Mouse (Mus musculus) cerebellum, adult 11-12 months (tissue): Measurements from ENCODE around the gene Filip1l.

Experiments used
- DNase-seq: peaks from one replicate; pipeline ENCODE4 v3.0.0; 2022

The Filip1l gene

GRCm38 (mm10) chr16:57546355-57546754 is 193.5 kb downstream of the Filip1l start:
- DNase-seq: no peak

DNA sequence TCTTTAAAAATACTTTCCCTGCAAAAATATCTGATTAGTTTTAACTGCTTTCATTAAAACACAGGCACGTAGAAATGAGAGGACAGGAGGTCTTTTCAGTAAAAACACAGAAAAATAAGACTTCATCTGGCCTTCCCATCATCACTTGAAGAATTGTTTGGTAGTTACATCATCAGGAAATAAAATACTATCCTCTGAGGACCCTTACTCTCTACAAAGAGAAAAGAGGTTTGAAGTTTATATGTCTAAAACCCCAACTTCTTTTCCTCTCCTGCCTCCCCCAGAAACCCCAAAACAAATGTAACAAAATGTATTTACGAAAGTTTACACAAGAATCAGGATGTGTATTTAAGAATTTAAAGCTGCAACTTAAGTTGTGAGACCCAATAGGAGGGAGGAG is 195.7 kb downstream of the Filip1l start:
- no peak for DNase-seq

DNA sequence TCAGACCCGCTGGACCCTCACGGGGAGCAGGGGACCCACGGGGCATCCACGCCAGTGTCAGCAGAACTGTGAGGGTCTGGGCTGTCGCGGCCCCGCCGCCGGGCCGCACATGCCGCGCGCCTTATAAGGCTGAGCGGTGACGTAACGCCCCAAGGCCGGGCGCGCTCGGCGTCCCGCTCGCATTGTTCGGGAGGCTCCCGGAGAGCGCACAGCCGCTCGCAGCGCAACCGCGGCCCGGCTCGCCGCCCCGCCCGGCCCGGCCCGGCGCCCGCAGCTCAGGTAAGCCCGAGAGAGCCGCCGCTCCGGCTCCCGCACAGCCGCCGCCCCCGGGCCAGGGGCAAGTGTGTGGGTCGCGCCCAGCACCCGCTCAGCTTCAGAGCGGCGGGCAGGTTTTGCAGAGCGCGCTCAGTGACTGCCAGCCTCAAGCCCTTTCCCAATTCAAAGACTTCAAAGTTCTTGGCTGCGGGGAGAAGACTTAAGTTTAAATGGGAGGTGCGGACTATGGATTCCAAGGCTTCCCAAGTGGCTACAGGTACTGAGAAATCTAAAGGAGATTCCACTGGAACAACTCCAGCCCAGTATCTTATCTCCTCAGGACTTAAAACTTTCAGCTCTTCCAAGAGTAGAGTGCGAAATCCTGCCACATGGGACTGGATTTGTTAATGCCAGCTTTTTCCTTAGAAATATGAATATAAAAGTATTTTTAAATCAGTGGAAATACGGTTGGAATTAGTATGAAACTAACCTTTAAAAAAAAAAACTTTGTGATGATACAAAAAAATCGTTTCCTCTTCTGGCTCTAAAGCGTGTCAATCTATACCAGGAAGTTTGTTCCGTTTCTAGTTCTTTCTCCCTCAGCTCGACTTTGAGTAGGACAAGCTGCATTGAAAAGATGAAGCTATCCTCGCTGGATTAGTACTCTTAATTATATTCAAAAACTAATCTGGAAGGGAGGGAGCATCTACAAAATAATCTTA is 196.5 kb downstream of the Filip1l start:
- peak; percentile 3 for DNase-seq

DNA sequence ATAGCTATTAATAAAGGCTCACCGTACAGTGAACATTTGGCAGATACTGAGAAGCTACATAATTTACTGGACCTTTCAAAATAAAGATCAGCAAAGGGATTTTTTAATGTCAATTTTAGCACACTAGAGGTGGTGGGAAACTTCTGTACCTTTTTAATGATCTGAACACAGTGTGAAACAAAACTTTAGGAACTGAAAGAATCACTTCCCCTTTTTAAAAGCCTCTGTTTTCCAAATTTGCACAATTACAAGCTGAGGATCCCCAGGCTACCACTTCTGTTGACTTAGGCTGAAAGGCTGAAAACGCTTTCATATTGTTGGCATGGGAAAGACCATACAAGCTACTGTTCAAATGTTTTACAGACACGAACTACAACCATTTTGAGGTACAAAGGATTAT is 197.2 kb downstream of the Filip1l start:
- no peak for DNase-seq

- no peak for DNase-seq
These were observed 197.9 kb downstream of the Filip1l start for GRCm38 (mm10) chr16:57550817-57551216.

- no peak for DNase-seq
These were observed 198.7 kb downstream of the Filip1l start for GRCm38 (mm10) chr16:57551617-57552016.

GRCm38 (mm10) chr16:57552709-57553108 is 199.8 kb downstream of the Filip1l start:
- DNase-seq: no peak

DNA sequence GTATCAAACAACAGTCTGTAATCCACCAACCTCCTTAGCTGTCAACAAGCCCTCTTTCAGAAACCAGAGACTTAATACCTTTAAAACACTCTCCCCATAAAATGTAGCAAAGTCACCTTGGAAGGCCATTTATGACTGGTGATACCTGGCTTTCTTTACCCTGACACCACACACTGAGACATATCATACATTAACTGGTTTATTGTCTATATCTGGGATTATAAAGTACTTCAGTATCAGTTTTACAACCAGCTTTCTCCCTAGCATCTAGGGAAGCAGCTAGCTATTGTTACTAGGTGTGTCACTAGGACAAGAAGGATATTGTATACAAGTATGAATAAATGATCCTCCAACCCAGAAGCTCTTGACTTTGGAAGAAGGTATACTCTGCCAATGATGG is 200.3 kb downstream of the Filip1l start:
- DNase-seq: no peak

GRCm38 (mm10) chr16:57554886-57555400 is 202.1 kb downstream of the Filip1l start:
- DNase-seq: no peak

DNA sequence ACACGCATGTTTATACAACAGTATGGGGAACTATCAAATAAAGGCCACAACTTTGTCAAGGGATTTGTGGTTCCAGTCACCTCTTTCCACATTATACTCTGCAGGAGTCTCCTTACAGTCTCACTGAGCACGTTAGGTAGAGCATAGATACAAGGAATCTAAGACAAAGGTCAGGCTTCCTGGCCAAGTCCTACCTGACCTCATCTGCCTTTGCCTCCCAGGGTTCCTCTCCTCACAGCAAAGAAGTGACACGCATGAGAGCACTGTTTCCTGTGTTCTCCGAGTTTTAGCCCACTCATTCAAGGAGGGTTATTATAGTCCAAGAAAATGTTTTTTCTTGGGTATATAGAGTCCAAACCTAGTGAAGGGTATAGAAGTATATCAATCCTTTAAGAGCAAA is 202.8 kb downstream of the Filip1l start:
- no peak for DNase-seq

DNA sequence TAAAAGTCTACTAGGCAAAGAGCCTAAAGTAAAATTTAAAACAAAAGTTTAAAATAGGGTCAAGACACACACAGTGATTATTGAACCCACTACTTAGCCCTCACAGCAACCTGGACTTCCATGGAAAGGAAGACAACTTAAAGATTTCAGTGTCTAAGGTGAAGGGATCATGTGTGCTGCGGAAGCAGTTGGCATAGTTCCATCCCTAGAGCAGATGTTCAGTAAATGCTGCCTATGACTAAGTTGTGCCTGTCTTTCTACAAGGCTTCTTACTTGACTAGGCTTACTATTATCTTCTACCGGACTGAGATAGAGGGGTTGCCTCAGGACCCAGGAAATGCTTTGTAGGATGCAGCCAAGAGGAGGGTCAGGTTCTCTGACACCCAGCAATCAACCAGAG is 203.4 kb downstream of the Filip1l start:
- no peak for DNase-seq

DNA sequence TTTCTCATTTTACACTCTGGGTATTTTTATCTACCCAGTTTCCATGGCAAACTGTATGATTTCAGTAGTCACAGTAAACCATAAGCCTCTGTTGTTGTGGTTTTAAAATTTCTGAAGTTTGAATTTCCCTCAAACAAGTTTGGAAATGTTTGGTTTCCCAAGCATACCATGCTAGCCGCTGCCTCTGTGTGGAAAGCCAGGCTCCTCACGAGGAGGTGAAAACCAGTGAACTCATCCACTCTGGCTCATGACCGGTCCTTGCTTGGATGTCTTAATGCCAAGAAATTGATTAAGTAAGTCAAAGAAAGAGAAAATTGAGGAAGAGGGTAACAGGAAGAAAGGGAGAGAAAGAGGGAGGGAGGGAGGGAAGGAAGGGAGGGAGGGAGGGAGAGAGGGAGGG is 205.4 kb downstream of the Filip1l start:
- no peak for DNase-seq

- DNase-seq: no peak
These were observed 207.3 kb downstream of the Filip1l start for GRCm38 (mm10) chr16:57560185-57560584.

DNA sequence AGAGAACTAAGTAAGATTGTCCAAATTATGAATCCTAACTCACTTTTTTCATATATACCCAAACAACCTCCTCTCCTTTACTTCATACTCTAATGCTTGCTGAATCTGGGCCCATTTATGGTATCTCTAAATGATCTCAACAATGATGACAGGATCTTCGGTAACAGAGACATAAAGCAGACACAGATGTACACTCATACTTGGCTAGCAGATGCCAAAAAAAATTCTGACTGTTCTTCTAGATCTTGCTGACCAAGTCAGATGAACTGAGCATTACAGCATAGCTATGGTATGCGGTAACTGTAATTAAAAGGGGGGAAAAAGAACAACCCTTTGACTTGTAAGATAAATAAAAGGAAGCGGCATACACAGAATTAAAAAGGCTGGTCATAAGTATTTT is 210.6 kb downstream of the Filip1l start:
- no peak for DNase-seq

DNA sequence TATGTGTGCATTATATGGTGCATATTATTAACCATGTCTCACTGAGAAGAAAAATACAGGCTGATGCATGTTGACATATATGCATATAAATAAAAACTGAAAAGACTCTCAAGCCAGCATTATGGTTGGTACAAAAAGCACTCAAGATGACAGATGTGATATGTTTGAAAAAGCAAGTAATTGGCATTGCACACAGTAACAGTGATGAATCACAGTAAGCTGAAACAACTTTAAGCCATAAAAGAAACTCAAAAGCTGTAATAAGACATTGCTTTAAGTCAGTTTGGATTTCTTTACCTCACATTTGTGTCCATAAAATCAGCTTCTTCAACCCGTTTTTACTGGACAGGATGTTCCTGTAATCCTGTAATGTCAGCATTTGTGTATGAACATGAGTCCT is 211.9 kb downstream of the Filip1l start:
- no peak for DNase-seq

- no peak for DNase-seq
These were observed 213.3 kb downstream of the Filip1l start for GRCm38 (mm10) chr16:57566215-57566614.

GRCm38 (mm10) chr16:57568648-57569404 is 215.9 kb downstream of the Filip1l start:
- no peak for DNase-seq

- DNase-seq: no peak
These were observed 218.0 kb downstream of the Filip1l start for GRCm38 (mm10) chr16:57570789-57571311.

DNA sequence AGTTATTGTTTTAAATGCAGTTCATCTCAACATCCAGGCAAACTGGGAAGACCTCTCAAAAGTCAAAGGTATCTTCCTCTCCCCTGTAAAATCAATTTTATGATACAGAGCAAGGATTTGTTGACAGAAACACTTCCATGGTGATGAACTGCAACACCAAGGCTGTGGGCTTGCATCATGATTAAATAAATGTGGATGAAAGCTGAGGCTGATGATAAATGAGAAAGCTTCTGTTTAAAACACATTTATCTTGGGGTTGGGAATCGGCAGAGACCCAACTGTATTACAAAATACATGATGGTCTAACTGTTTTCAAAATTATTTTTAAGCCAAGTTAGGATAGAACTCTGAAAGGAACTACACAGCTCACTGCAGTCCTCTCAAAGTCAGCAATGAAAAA is 220.9 kb downstream of the Filip1l start:
- no peak for DNase-seq

GRCm38 (mm10) chr16:57575764-57576388 is 223.0 kb downstream of the Filip1l start:
- no peak for DNase-seq

DNA sequence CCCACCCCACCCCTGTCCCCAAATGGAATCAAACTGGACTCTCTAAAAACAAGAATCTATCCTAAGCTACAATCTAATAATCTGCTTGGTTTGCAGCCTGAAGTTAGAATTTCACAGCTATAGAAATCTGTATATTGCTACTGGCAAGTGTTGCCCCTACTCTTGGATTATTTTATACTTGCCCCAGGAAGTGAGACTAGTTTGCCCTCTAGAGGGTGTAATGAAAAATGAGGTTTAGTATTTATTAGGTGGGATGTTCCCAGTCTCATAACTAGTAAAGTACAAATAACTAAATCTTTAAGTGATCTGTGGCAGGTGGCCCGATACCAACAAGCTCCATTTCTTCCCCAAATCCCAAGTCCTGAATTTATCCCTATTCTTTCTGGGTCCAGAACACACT is 224.6 kb downstream of the Filip1l start:
- DNase-seq: no peak

- DNase-seq: no peak
These were observed 227.1 kb downstream of the Filip1l start for GRCm38 (mm10) chr16:57580041-57580440.

DNA sequence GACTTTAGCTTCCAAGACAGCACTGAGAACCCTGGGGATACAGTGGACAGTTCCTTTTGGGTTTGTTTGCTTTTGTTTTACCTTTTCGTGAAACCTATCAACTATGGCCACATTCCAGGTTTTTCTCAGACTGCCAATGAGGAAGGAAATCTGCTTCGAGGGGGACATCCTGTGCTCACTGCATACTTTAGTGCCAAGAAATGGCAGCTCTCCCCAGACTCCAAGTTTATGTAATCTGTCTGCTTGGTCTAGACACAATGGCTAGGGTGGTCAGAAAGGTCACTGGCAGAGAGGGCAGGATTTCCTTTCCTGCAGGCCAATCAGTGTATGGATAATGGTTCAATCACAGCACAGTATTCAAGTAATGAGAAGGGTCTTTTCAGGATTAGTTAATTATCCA is 229.1 kb downstream of the Filip1l start:
- no peak for DNase-seq
